Mouse (Mus musculus): ENCODE results near the gene Fbxw8. TPM values are rescaled to one million over a fixed set of nuclear protein-coding genes. Genes with fewer than 3 reads are reported as not detected.

Fbxw8 gene
- polyA plus RNA-seq, 1 experiment from 2014 or later, result 7.9 TPM

DNA sequence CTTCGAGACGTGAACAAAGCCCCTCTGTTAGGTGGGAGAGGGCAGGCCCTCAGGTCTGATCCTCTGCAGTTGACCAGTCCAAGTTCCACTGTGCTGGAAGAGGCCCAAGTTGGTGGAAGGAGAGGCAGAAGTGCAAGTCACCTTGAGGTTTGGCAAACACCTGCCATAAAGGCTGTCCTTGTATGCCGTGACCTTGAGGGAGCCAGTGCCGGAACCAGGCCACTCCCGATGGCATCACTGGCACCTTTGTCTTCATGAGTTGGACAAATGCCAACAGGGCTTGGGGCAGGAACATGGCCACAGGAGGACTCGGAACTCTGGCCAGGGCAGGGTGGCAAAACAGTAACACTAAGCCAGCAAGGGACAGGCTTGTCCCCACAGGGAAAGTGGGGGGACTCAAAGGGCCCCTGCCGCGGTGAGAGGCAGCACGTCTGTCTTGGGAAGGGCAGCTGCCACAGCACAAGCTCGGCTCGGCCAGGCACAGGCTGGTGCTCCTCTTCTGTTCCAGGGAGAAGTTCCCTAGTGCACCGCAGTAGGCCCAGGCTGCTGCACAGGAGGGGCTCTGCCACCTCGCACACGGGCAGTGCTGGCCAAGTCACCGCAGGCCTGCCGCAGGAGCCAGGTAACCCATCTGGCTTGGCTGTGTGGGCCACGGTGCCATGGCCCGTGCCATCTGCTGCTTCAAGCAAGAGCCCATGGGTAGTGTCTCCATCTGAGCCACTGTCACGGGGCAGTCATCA, 89.6 kb downstream of the Fbxw8 start:
- Histone ChIP-seq H3K4me1 (ENCODE audit: control insufficient read depth, low read depth, low read length) (peaks cover 2% of the 10 kb centered on the region; the same call in 1 of the 2 replicates), H3K27ac (ENCODE audit: low read length) (no peak overlapping the region), H3K9ac (ENCODE audit: low read depth, low read length) (no peak overlapping the region), H3K4me2 (ENCODE audit: low read depth, low read length) (no peak overlapping the region), H3K36me3 (ENCODE audit: control insufficient read depth, insufficient read depth) (peaks cover 4% of the 10 kb centered on the region; the same call in 1 of the 2 replicates), H3K4me3 (ENCODE audit: low read depth, low read length) (no peak overlapping the region), H3K9me3 (replicated peaks; ENCODE audit: control insufficient read depth, low read length) (no peaks in the 10 kb centered on the region), H3K27me3 (ENCODE audit: control insufficient read depth, insufficient read depth, low read depth, low read length) (no peaks in the 10 kb centered on the region)
- ATAC-seq (ENCODE audit: low read depth), result no peak
- 80% methylated on average over 19 of the region's 19 CpGs for WGBS (ENCODE audit: insufficient replicate concordance)

DNA sequence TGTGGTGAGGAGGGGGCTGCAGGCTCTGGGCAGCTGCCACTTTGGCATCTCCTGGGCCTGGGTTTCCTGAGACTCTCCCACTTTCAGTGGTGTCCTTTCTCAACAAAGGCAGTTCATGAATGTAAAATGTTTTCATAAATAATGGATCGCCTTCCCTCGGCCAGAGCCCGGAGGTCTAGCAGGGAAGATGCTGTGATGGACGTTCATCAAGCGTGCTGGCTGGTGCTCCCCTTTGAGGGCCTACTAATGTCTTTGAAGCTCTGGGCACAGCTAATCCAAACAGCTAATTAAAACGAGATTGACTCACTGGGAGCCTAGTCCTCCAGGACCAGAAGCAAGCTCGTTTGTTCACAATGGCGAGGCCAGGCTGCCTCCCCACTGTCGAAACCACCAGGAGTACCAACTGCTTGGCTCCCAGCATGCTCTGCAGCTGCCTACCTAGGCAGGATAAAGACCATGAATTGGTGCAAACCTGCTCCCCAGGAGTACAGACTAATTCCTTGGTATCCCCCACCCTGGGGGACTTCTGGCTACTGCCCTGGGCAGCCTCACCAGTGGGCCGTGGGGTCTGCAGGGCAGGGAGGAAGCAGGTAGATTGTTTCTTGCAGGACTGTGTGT, 90.9 kb downstream of the Fbxw8 start:
- Histone ChIP-seq H3K27ac (ENCODE audit: low read length) (no peak overlapping the region), H3K36me3 (ENCODE audit: control insufficient read depth, insufficient read depth) (peaks cover 4% of the 10 kb centered on the region; the same call in 1 of the 2 replicates), H3K4me3 (ENCODE audit: low read depth, low read length) (no peak overlapping the region), H3K4me2 (ENCODE audit: low read depth, low read length) (no peak overlapping the region), H3K9me3 (replicated peaks; ENCODE audit: control insufficient read depth, low read length) (no peaks in the 10 kb centered on the region), H3K4me1 (ENCODE audit: control insufficient read depth, low read depth, low read length) (peaks cover 2% of the 10 kb centered on the region; the same call in 1 of the 2 replicates), H3K27me3 (ENCODE audit: control insufficient read depth, insufficient read depth, low read depth, low read length) (no peaks in the 10 kb centered on the region), H3K9ac (ENCODE audit: low read depth, low read length) (no peak overlapping the region)
- 64% methylated on average over 10 of the region's 10 CpGs for WGBS (ENCODE audit: insufficient replicate concordance)
- no peak for ATAC-seq (ENCODE audit: low read depth)

DNA sequence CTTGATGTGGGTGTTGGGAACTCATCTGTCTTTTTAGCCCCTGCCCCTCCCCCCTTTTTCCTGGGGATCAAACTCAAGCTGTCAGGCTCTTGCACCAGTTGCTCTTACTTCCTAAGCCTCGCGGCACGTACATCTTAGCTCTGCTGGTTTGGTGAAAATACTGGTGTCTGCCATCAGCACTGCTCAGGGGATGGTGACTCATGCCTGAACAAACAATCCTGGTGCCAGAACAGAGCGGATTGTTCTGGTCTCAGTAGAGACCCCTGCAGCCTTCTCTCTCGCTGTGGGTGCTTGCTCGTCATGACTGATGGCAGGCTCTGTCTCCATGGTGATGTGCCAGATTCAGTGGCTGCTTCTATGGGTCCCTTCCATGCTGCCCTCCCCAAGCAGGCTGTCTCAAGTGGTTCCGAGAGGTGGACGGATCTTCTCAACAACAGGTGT, 92.1 kb downstream of the Fbxw8 start:
- H3K9me3 ChIP-seq (replicated peaks; ENCODE audit: control insufficient read depth, low read length), result no peaks in the 10 kb centered on the region
- H3K4me3 ChIP-seq (ENCODE audit: low read depth, low read length), result no peak overlapping the region
- ATAC-seq (ENCODE audit: low read depth), result no peak
- H3K27ac ChIP-seq (ENCODE audit: low read length), result no peak overlapping the region
- peaks cover 4% of the 10 kb centered on the region; the same call in 1 of the 2 replicates for H3K36me3 ChIP-seq (ENCODE audit: control insufficient read depth, insufficient read depth)
- 81% methylated on average over 8 of the region's 8 CpGs for WGBS (ENCODE audit: insufficient replicate concordance)
- H3K4me2 ChIP-seq (ENCODE audit: low read depth, low read length), result no peak overlapping the region
- no peak overlapping the region for H3K9ac ChIP-seq (ENCODE audit: low read depth, low read length)
- H3K4me1 ChIP-seq (ENCODE audit: control insufficient read depth, low read depth, low read length), result peaks cover 2% of the 10 kb centered on the region; the same call in 1 of the 2 replicates
- no peaks in the 10 kb centered on the region for H3K27me3 ChIP-seq (ENCODE audit: control insufficient read depth, insufficient read depth, low read depth, low read length)

DNA sequence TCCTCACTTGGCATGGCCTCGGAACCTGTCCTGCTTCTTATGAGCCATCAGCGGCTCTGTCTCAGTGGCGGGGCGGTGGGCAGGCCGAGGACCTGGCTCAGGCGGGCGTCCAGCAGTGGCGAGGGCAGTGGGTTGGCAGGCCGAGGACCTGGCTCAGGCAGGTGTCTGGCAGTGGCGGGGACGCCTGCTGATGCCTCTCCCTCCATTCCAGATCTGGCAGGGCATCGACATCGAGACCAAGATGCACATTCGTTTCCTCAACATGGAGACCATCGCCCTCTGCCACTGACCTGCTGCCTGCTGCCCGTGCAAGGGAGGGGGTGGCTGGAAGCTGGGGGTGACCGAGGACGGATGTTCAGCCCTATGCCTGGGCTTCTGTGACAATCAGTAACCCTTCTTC, 93.9 kb downstream of the Fbxw8 start:
- H3K4me1 ChIP-seq (ENCODE audit: control insufficient read depth, low read depth, low read length), result peaks cover 2% of the 10 kb centered on the region; the same call in 1 of the 2 replicates
- peaks cover 4% of the 10 kb centered on the region; the same call in 1 of the 2 replicates for H3K36me3 ChIP-seq (ENCODE audit: control insufficient read depth, insufficient read depth)
- no peak overlapping the region for H3K4me3 ChIP-seq (ENCODE audit: low read depth, low read length)
- ATAC-seq (ENCODE audit: low read depth), result no peak
- no peaks in the 10 kb centered on the region for H3K27me3 ChIP-seq (ENCODE audit: control insufficient read depth, insufficient read depth, low read depth, low read length)
- H3K9ac ChIP-seq (ENCODE audit: low read depth, low read length), result no peak overlapping the region
- H3K27ac ChIP-seq (ENCODE audit: low read length), result no peak overlapping the region
- no peaks in the 10 kb centered on the region for H3K9me3 ChIP-seq (replicated peaks; ENCODE audit: control insufficient read depth, low read length)
- 89% methylated on average over 18 of the region's 18 CpGs for WGBS (ENCODE audit: insufficient replicate concordance)
- H3K4me2 ChIP-seq (ENCODE audit: low read depth, low read length), result no peak overlapping the region

DNA sequence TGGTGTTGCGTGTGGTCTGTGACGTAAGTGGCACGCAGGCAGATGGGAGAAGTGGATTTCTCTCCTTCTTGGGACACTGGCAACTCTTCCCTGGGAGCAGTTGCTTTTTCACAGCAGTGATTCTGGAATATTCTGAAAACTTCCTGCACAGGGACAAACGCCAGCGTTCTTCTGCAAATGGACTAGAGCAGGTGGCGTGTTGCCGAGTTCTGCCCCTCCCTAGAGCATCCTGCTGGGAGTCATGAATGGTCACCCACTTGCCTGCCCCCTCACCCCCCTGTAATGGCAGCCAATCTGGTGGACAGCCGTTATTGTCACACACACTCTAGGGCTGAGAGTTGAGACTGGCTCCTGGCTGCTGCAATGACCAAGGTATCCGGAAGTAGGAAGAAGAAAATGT, 95.6 kb downstream of the Fbxw8 start:
- H3K27ac ChIP-seq (ENCODE audit: low read length), result no peak overlapping the region
- no peak overlapping the region for H3K4me2 ChIP-seq (ENCODE audit: low read depth, low read length)
- H3K4me3 ChIP-seq (ENCODE audit: low read depth, low read length), result no peak overlapping the region
- peaks cover 2% of the 10 kb centered on the region; the same call in 1 of the 2 replicates for H3K4me1 ChIP-seq (ENCODE audit: control insufficient read depth, low read depth, low read length)
- H3K36me3 ChIP-seq (ENCODE audit: control insufficient read depth, insufficient read depth), result no peaks in the 10 kb centered on the region
- WGBS (ENCODE audit: insufficient replicate concordance), result 84% methylated on average over 9 of the region's 9 CpGs
- no peaks in the 10 kb centered on the region for H3K27me3 ChIP-seq (ENCODE audit: control insufficient read depth, insufficient read depth, low read depth, low read length)
- no peaks in the 10 kb centered on the region for H3K9me3 ChIP-seq (replicated peaks; ENCODE audit: control insufficient read depth, low read length)
- no peak for ATAC-seq (ENCODE audit: low read depth)
- H3K9ac ChIP-seq (ENCODE audit: low read depth, low read length), result no peak overlapping the region

DNA sequence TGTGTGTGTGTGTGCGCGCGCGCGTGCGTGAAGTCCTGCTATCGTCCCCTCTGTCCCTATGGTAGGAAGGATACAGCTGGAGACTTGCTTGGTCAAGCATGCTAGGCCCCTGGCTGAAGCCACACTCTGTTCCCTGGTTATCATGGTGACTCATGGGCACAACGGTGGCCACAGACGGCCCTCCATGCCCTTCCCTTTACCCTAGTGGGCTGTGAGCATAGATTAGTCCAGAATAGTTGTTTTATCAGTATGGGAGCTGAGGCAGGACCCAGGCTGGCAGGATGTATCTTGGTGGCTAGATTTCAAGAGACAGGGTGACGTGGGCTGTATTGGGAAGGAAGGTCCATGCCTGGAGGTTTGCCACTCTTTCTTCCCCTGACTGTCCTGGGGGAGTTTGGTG, 96.4 kb downstream of the Fbxw8 start:
- Histone ChIP-seq H3K36me3 (ENCODE audit: control insufficient read depth, insufficient read depth) (no peaks in the 10 kb centered on the region), H3K9me3 (replicated peaks; ENCODE audit: control insufficient read depth, low read length) (no peaks in the 10 kb centered on the region), H3K4me1 (ENCODE audit: control insufficient read depth, low read depth, low read length) (no peaks in the 10 kb centered on the region), H3K9ac (ENCODE audit: low read depth, low read length) (no peak overlapping the region), H3K27ac (ENCODE audit: low read length) (no peak overlapping the region), H3K27me3 (ENCODE audit: control insufficient read depth, insufficient read depth, low read depth, low read length) (no peaks in the 10 kb centered on the region), H3K4me2 (ENCODE audit: low read depth, low read length) (no peak overlapping the region), H3K4me3 (ENCODE audit: low read depth, low read length) (no peak overlapping the region)
- WGBS (ENCODE audit: insufficient replicate concordance), result 57% methylated on average over 10 of the region's 10 CpGs
- 0 out of 2 replicates have a peak, but pooled peaks have one; percentile 32 for ATAC-seq (ENCODE audit: low read depth)

DNA sequence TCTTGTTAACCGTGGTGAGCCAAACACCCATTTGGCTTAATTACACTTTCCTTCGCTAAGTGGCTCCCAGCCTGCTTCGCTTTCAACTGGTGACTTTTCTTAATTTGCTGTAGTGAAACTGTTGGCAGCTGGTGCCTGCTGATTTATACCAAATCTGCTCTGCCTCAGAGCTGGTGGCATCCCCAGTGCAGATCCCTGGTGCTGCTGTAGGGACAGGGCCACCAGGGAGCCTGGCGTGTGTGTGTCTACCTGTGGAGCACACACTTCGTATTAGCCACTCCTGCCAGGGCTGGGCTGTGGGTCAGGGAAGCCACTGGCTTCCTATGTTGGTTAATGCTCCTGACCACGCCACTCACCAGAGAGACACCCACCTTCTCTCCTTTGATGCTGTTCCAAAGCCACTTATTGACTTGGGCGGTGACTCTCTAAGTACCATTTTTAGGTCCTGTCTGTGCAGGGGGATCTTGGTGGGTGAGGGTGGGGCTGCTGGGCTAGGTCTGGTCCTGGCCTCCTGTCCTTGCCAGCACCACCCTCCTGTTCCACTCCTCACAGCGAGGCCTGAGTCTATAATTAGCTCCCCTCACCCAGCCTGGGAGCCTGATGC, 97.7 kb downstream of the Fbxw8 start:
- Histone ChIP-seq H3K4me3 (ENCODE audit: low read depth, low read length) (no peak overlapping the region), H3K4me1 (ENCODE audit: control insufficient read depth, low read depth, low read length) (no peaks in the 10 kb centered on the region), H3K27ac (ENCODE audit: low read length) (no peak overlapping the region), H3K36me3 (ENCODE audit: control insufficient read depth, insufficient read depth) (no peaks in the 10 kb centered on the region), H3K9ac (ENCODE audit: low read depth, low read length) (no peak overlapping the region), H3K27me3 (ENCODE audit: control insufficient read depth, insufficient read depth, low read depth, low read length) (no peaks in the 10 kb centered on the region), H3K4me2 (ENCODE audit: low read depth, low read length) (no peak overlapping the region), H3K9me3 (replicated peaks; ENCODE audit: control insufficient read depth, low read length) (no peaks in the 10 kb centered on the region)
- 47% methylated on average over 8 of the region's 8 CpGs for WGBS (ENCODE audit: insufficient replicate concordance)
- no peak for ATAC-seq (ENCODE audit: low read depth)

DNA sequence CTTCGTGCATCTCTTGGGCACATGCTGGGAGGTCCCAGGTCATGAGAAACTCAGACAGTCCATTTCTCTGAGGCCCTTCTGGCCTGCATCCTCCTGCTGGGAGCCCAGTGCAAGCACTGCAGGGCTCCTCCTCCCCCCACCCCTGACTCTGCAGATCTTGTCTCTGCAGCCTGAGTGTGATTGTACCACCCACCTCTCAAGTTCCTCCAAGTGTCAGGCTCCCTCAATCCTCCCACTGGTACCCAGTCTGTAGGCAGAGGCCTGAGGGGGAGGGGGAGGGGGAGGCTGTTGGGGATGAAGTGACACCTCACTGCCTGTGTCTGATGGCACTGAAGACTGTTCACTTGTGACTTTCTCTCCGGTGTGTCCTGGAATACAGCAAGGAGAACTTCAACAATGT, 102.1 kb downstream of the Fbxw8 start:
- H3K9ac ChIP-seq (ENCODE audit: low read depth, low read length), result no peak overlapping the region
- no peak overlapping the region for H3K4me2 ChIP-seq (ENCODE audit: low read depth, low read length)
- no peaks in the 10 kb centered on the region for H3K36me3 ChIP-seq (ENCODE audit: control insufficient read depth, insufficient read depth)
- 64% methylated on average over 2 of the region's 2 CpGs for WGBS (ENCODE audit: insufficient replicate concordance)
- no peaks in the 10 kb centered on the region for H3K4me1 ChIP-seq (ENCODE audit: control insufficient read depth, low read depth, low read length)
- H3K27me3 ChIP-seq (ENCODE audit: control insufficient read depth, insufficient read depth, low read depth, low read length), result no peaks in the 10 kb centered on the region
- H3K4me3 ChIP-seq (ENCODE audit: low read depth, low read length), result no peak overlapping the region
- no peak for ATAC-seq (ENCODE audit: low read depth)
- H3K9me3 ChIP-seq (replicated peaks; ENCODE audit: control insufficient read depth, low read length), result no peaks in the 10 kb centered on the region
- H3K27ac ChIP-seq (ENCODE audit: low read length), result no peak overlapping the region
